In the genomic region with DNA sequence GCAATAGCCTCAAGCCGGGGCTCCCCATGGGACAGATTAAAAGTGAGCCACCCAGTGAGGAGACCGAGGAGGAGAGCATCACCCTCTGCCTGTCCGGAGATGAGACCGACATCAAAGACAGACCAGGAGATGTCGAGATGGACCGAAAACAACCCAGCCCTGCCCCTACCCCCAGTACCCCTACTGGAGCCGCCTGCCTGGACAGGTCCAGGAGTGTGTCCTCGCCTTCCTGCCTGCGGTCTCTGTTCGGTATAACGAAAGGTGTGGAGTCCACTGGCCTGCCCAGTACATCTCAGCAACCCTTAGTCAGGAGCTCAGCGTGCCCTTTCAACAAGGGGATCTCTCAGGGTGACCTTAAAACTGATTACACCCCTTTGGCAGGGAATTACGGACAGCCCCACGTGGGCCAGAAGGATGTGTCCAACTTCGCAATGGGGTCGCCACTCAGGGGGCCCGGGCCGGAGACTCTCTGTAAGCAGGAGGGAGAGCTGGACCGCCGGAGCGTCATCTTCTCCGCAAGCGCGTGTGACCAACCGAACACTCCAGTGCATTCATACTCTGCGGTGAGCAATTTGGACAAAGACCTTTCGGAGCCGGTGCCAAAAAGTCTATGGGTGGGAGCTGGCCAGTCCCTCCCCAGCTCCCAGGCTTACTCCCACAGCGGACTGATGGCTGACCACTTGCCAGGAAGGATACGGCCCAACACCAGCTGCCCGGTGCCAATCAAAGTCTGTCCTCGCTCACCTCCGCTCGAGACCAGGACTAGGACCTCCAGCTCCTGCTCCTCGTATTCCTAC, we compare ENCODE assay signal across 13 mouse cellular contexts. TPM values are rescaled to one million over a fixed set of nuclear protein-coding genes. Genes with fewer than 3 reads are reported as not detected.
DNase-seq lines count a peak whose midpoint lies in the region; ATAC-seq and TF ChIP-seq lines count a peak whose summit lies in the region.
"Had no signal": no experiment of that assay in that cellular context is flagged by ENCODE, and none has a peak within 500 bp of the region (broad histone marks: within the 10 kb centered on the region; RNA-seq: fewer than 3 reads in every experiment).

No protein-coding gene starts in this region.

- H3K9ac ChIP-seq in kidney, postnatal 0 days (ENCODE audit: low read depth, low read length): no peak overlapping the region
- H3K9ac ChIP-seq in liver, postnatal 0 days (replicated peaks): no peak overlapping the region

- 0 out of 2 replicates have a peak, but pooled peaks cover 8% of the 10 kb centered on the region for H3K36me3 ChIP-seq in kidney, postnatal 0 days (ENCODE audit: insufficient read depth, low read length)
- peaks cover 11% of the 10 kb centered on the region for H3K36me3 ChIP-seq in liver, postnatal 0 days (replicated peaks; ENCODE audit: insufficient read depth, low read length)

- TF ChIP-seq EP300 in liver, postnatal 0 days (IDR thresholded peaks at IDR 0.05; ENCODE audit: low read depth): no peak

- H3K27ac ChIP-seq in kidney, postnatal 0 days: no peak overlapping the region
- H3K27ac ChIP-seq in liver, postnatal 0 days (ENCODE audit: low read depth): peak overlapping the region; percentile 22; the same call in 1 of the 2 replicates

- no peak for TF ChIP-seq CTCF in kidney, postnatal 0 days (IDR thresholded peaks at IDR 0.05; ENCODE audit: low read depth)
- no peak for TF ChIP-seq CTCF in liver, postnatal 0 days (IDR thresholded peaks at IDR 0.05; ENCODE audit: low read depth)

- H3K27me3 ChIP-seq in kidney, postnatal 0 days (ENCODE audit: insufficient read depth, low read length): no peaks in the 10 kb centered on the region
- H3K27me3 ChIP-seq in liver, postnatal 0 days (ENCODE audit: insufficient read depth, low read length): no peaks in the 10 kb centered on the region
- H3K27me3 ChIP-seq: CH12.LX had no signal

- no peak overlapping the region for H3K4me2 ChIP-seq in kidney, postnatal 0 days (ENCODE audit: low read length)
- no peak overlapping the region for H3K4me2 ChIP-seq in liver, postnatal 0 days (ENCODE audit: low read depth, low read length)

- H3K9me3 ChIP-seq in kidney, postnatal 0 days (replicated peaks; ENCODE audit: low read length): no peaks in the 10 kb centered on the region
- H3K9me3 ChIP-seq in liver, postnatal 0 days (ENCODE audit: low read length): no peaks in the 10 kb centered on the region

- no peak for DNase-seq in kidney, postnatal 0 days (ENCODE audit: low spot score)
- no peak for DNase-seq in kidney, postnatal 25 days
- DNase-seq in cerebellum, adult 11-12 months: peak; percentile 35
- peak; percentile 32 to 42 for DNase-seq in cerebellum, postnatal 25 days
- DNase-seq in liver, postnatal 0 days: no peak
- no peak for DNase-seq in retina, postnatal 1 day
- DNase-seq in adrenal gland, postnatal 10 days: no peak
- no peak for DNase-seq in kidney, adult 9 months

- no peaks in the 10 kb centered on the region for H3K4me1 ChIP-seq in kidney, postnatal 0 days (replicated peaks; ENCODE audit: insufficient read depth, low read length)
- H3K4me1 ChIP-seq in liver, postnatal 0 days (ENCODE audit: insufficient read depth): peaks cover 10% of the 10 kb centered on the region

- ATAC-seq in kidney, postnatal 0 days (replicated peaks; ENCODE audit: low FRiP score, low read depth): 0 out of 2 replicates have a peak, but pooled peaks have one; percentile 29
- no peak for ATAC-seq in liver, postnatal 0 days

- 93% methylated on average over 35 of the region's 35 CpGs for WGBS in kidney, postnatal 0 days
- WGBS in liver, postnatal 0 days (ENCODE audit: insufficient replicate concordance): 92% methylated on average over 35 of the region's 35 CpGs

- no peak overlapping the region for H3K4me3 ChIP-seq in kidney, postnatal 0 days (replicated peaks; ENCODE audit: low read depth, low read length)
- H3K4me3 ChIP-seq in liver, postnatal 0 days (ENCODE audit: low read depth, low read length): no peak overlapping the region
- H3K4me3 ChIP-seq: myocyte had no signal

RNA-seq across cellular contexts. Expression of a gene that starts 40.0 kb away (rescaled TPM):
- polyA plus RNA-seq in kidney, postnatal 0 days (2015; fragmentation: Nextera tagmentation; extraction: Ambion mirVana): not detected in 2 replicates
- 0.21 TPM in 1 of 2 replicates, not detected in the other for polyA plus RNA-seq in liver, postnatal 0 days (2015; fragmentation: Nextera tagmentation; extraction: Ambion mirVana)
- under 1 TPM in 1 of 2 experiments, not detected in 1; 0.12 TPM for total RNA-seq in adrenal gland, postnatal 10 days (2021)
- total RNA-seq: CH12.LX; gastrocnemius, postnatal 4 days; heart, postnatal 4 days had no signal
- polyA plus RNA-seq: limb, embryonic 11.5 days; myocyte had no signal

RNA-seq across cellular contexts. Expression of a gene that starts 52.7 kb away (rescaled TPM):
- 35.3 and 38.7 TPM in 2 replicates for polyA plus RNA-seq in kidney, postnatal 0 days (2015; fragmentation: Nextera tagmentation; extraction: Ambion mirVana)
- polyA plus RNA-seq in liver, postnatal 0 days (2015; fragmentation: Nextera tagmentation; extraction: Ambion mirVana): 16.2 and 17.8 TPM in 2 replicates
- 10 to 100 TPM in 1 of 2 experiments, 1 to 10 TPM in 1; 9.8 to 11.8 TPM for total RNA-seq in adrenal gland, postnatal 10 days (2021)

Comparison
In these comparisons a context has a peak if more than half of its experiments do, and no peak if none do; other contexts are left out.
1. DNase-seq: peak in cerebellum, adult 11-12 months (single experiment) and cerebellum, postnatal 25 days (2 of 2); none in kidney, postnatal 0 days (single experiment), kidney, postnatal 25 days (0 of 2), liver, postnatal 0 days (single experiment), retina, postnatal 1 day (single experiment), adrenal gland, postnatal 10 days (single experiment) and kidney, adult 9 months (single experiment).